Comparison of ENCODE assay signal across 10 mouse cellular contexts in genomic region chr12:107960789-107961491, GRCm38 (mm10). TPM values are rescaled to one million over a fixed set of nuclear protein-coding genes. Genes with fewer than 3 reads are reported as not detected.
DNase-seq lines count a peak whose midpoint lies in the region; ATAC-seq and TF ChIP-seq lines count a peak whose summit lies in the region.
"Had no signal": no experiment of that assay in that cellular context is flagged by ENCODE, and none has a peak within 500 bp of the region (broad histone marks: within the 10 kb centered on the region; RNA-seq: fewer than 3 reads in every experiment).

No protein-coding gene starts in this region.

- intact Hi-C loops in gastrocnemius, postnatal 14 days (cut with DNase I; ENCODE audit: low total_unique reads) = no loop called here

- no peak for TF ChIP-seq POLR2A in thymus, adult 2 months (IDR thresholded peaks at IDR 0.05; ENCODE audit: control insufficient read depth, extremely low read depth, insufficient read depth, low read length, poor library complexity)

- peaks cover 46% of the 10 kb centered on the region for H3K4me1 ChIP-seq in heart, embryonic 12.5 days (replicated peaks)
- peaks cover 57% of the 10 kb centered on the region for H3K4me1 ChIP-seq in kidney, embryonic 15.5 days
- H3K4me1 ChIP-seq in midbrain, embryonic 15.5 days = peaks cover 46% of the 10 kb centered on the region
- H3K4me1 ChIP-seq in thymus, adult 2 months (replicated peaks; ENCODE audit: control insufficient read depth, insufficient read depth, low read length) = peaks cover 62% of the 10 kb centered on the region

- H3K9me3 ChIP-seq in heart, embryonic 12.5 days (replicated peaks) = no peaks in the 10 kb centered on the region
- no peaks in the 10 kb centered on the region for H3K9me3 ChIP-seq in kidney, embryonic 15.5 days (replicated peaks)
- no peaks in the 10 kb centered on the region for H3K9me3 ChIP-seq in midbrain, embryonic 15.5 days

- DNase-seq in gastrocnemius, postnatal 14 days = peak; percentile 32
- DNase-seq in gastrocnemius, adult 18-20 months (ENCODE audit: low spot score) = no peak
- DNase-seq in adrenal gland, postnatal 14 days = peak; percentile 85
- DNase-seq in left cerebral cortex, adult 9 months (ENCODE audit: low spot score in 2 of 2) = no peak
- DNase-seq in thymus, adult 2 months = no peak

- no peak for ATAC-seq in heart, embryonic 12.5 days (ENCODE audit: insufficient number of reproducible peaks, low FRiP score)
- ATAC-seq in kidney, embryonic 15.5 days (replicated peaks; ENCODE audit: low FRiP score) = peak; percentile 61; the same call in 1 of the 2 replicates
- peak; percentile 40 for ATAC-seq in midbrain, embryonic 15.5 days (replicated peaks)

- no peaks in the 10 kb centered on the region for H3K36me3 ChIP-seq in heart, embryonic 12.5 days
- H3K36me3 ChIP-seq in kidney, embryonic 15.5 days = no peaks in the 10 kb centered on the region
- no peaks in the 10 kb centered on the region for H3K36me3 ChIP-seq in midbrain, embryonic 15.5 days (replicated peaks)
- peaks cover 65% of the 10 kb centered on the region for H3K36me3 ChIP-seq in thymus, adult 2 months (ENCODE audit: control insufficient read depth, insufficient read depth, low read length)

- WGBS in heart, embryonic 12.5 days = 48% methylated on average over 12 of the region's 12 CpGs
- 37% methylated on average over 12 of the region's 12 CpGs for WGBS in kidney, embryonic 15.5 days
- WGBS in midbrain, embryonic 15.5 days = 46% methylated on average over 12 of the region's 12 CpGs
- 58% methylated on average over 12 of the region's 12 CpGs for WGBS in thymus, adult 2 months

- no peak overlapping the region for H3K9ac ChIP-seq in heart, embryonic 12.5 days
- H3K9ac ChIP-seq in kidney, embryonic 15.5 days = no peak overlapping the region
- no peak overlapping the region for H3K9ac ChIP-seq in midbrain, embryonic 15.5 days

- TF ChIP-seq CTCF in thymus, adult 2 months (IDR thresholded peaks at IDR 0.05; ENCODE audit: borderline replicate concordance, control insufficient read depth, extremely low read depth, insufficient read depth, low read length, poor library complexity) = no peak

- H3K27me3 ChIP-seq in heart, embryonic 12.5 days (replicated peaks) = no peaks in the 10 kb centered on the region
- no peaks in the 10 kb centered on the region for H3K27me3 ChIP-seq in kidney, embryonic 15.5 days
- H3K27me3 ChIP-seq in midbrain, embryonic 15.5 days (replicated peaks) = no peaks in the 10 kb centered on the region
- no peaks in the 10 kb centered on the region for H3K27me3 ChIP-seq in thymus, adult 2 months (ENCODE audit: control insufficient read depth, insufficient read depth, low read length)

- H3K27ac ChIP-seq in heart, embryonic 12.5 days (ENCODE audit: poor library complexity, severe bottlenecking) = 0 out of 2 replicates have a peak overlapping the region, but pooled peaks have one; percentile 17
- H3K27ac ChIP-seq in kidney, embryonic 15.5 days = peak overlapping the region; percentile 37
- H3K27ac ChIP-seq in midbrain, embryonic 15.5 days = peak overlapping the region; percentile 55; the same call in 1 of the 2 replicates
- H3K27ac ChIP-seq in thymus, adult 2 months (ENCODE audit: control insufficient read depth, insufficient read depth, low read length) = no peak overlapping the region

- no peak overlapping the region for H3K4me3 ChIP-seq in heart, embryonic 12.5 days
- H3K4me3 ChIP-seq in kidney, embryonic 15.5 days (replicated peaks) = no peak overlapping the region
- H3K4me3 ChIP-seq in midbrain, embryonic 15.5 days = no peak overlapping the region
- no peak overlapping the region for H3K4me3 ChIP-seq in thymus, adult 2 months (ENCODE audit: control insufficient read depth, insufficient read depth, low read length)

- H3K4me2 ChIP-seq in heart, embryonic 12.5 days = 0 out of 2 replicates have a peak overlapping the region, but pooled peaks have one; percentile 21
- H3K4me2 ChIP-seq in kidney, embryonic 15.5 days = peak overlapping the region; percentile 25; the same call in 1 of the 2 replicates
- 0 out of 2 replicates have a peak overlapping the region, but pooled peaks have one; percentile 4 for H3K4me2 ChIP-seq in midbrain, embryonic 15.5 days

RNA-seq across cellular contexts. Expression of gene Bcl11b, which starts 42.5 kb away (rescaled TPM):
- total RNA-seq in gastrocnemius, postnatal 14 days (2021) = under 1 TPM; 0.06 to 0.11 TPM
- not detected for total RNA-seq in gastrocnemius, adult 18-20 months (2021)
- 1.0 and 4.7 TPM in 2 replicates for total RNA-seq in adrenal gland, postnatal 14 days (2021)
- polyA plus RNA-seq in heart, embryonic 12.5 days (2016; fragmentation: Nextera tagmentation; extraction: Ambion mirVana) = 4.9 and 5.0 TPM in 2 replicates
- 3.1 and 3.8 TPM in 2 replicates for polyA plus RNA-seq in kidney, embryonic 15.5 days (2015; fragmentation: Nextera tagmentation; extraction: Ambion mirVana)
- polyA plus RNA-seq in midbrain, embryonic 15.5 days (2015; fragmentation: Nextera tagmentation; extraction: Ambion mirVana) = 33.7 and 37.6 TPM in 2 replicates
- polyA plus RNA-seq in thymus, adult 2 months (2012; rRNA removed) = 346 and 564 TPM in 2 replicates
- total RNA-seq: common myeloid progenitor, adult 5-6 weeks had no signal
- polyA plus RNA-seq: C2C12 had no signal

Comparison
In these comparisons a context has a peak if more than half of its experiments do, and no peak if none do; other contexts are left out.
1. DNase-seq: peak in gastrocnemius, postnatal 14 days (single experiment) and adrenal gland, postnatal 14 days (single experiment); none in gastrocnemius, adult 18-20 months (single experiment), left cerebral cortex, adult 9 months (0 of 2) and thymus, adult 2 months (single experiment).
2. Peak in every context shown above with its lines, with median percentiles within 50 percentile points of each other: H3K4me2 ChIP-seq.